In the genomic region with DNA sequence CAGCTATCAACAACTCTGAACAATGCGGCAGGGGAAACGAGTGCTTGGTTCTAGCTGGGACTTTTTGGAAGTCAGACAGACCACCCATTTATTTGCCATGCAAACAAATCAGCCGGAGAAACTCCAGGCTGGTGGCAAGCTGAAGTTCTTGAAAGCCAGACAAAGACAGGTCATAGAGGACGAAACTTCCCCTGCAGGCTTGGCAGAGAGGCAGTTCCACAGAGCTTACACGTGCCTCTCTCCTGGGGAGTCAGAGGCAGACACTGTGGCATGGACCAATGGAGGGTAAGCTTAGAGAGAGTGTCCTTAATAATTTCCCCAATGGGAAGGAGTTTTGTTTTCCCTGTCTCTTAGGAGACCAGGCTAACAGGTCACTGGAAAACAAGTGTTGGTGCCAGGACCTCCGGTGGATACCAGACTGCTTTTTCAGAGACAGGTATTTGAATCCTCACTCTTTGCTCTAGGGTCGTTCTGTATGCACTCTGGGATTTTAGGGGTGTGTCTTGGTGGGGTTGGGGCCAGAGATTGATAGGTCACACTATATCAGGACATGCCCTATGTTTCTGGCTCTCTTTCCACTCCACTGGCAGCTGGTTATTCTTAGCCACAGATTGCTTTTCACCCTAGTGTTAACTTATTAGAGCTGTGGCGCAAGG, we compare ENCODE assay signal across 9 mouse cellular contexts. TPM values are rescaled to one million over a fixed set of nuclear protein-coding genes. Genes with fewer than 3 reads are reported as not detected.
DNase-seq lines count a peak whose midpoint lies in the region; ATAC-seq and TF ChIP-seq lines count a peak whose summit lies in the region.
"Had no signal": no experiment of that assay in that cellular context is flagged by ENCODE, and none has a peak within 500 bp of the region (broad histone marks: within the 10 kb centered on the region; RNA-seq: fewer than 3 reads in every experiment).

A gene (plus strand): TSS at position 356 of the 656 bp plus-strand sequence.

- no peak within 1 kb of the TSS for H3K27ac ChIP-seq in hindbrain, embryonic 15.5 days (replicated peaks)
- H3K27ac ChIP-seq in hindbrain, embryonic 10.5 days, result no peak within 1 kb of the TSS
- no peak within 1 kb of the TSS for H3K27ac ChIP-seq in olfactory bulb, adult 2 months (ENCODE audit: insufficient read depth, low read depth, low read length)
- H3K27ac ChIP-seq: liver, embryonic 13.5 days had no signal

- no peak for DNase-seq in hindbrain, embryonic 10.5 days (ENCODE audit: low spot score)
- peak; percentile 44 for DNase-seq in brain, embryonic 14.5 days (ENCODE audit: low read depth)
- peak; percentile 99 for DNase-seq in heart, adult 11 months
- DNase-seq in kidney, postnatal 25 days, result peak; percentile 80 to 95
- no peak for DNase-seq in urinary bladder, postnatal 4 days (ENCODE audit: low spot score in 2 of 2)
- DNase-seq: liver, embryonic 13.5 days had no signal

- no peaks in the 10 kb centered on the region for H3K27me3 ChIP-seq in hindbrain, embryonic 15.5 days
- no peaks in the 10 kb centered on the region for H3K27me3 ChIP-seq in hindbrain, embryonic 10.5 days (ENCODE audit: insufficient read depth, poor library complexity, severe bottlenecking)
- H3K27me3 ChIP-seq: liver, embryonic 13.5 days had no signal

- no peaks in the 10 kb centered on the region for H3K9me3 ChIP-seq in hindbrain, embryonic 15.5 days
- H3K9me3 ChIP-seq in hindbrain, embryonic 10.5 days, result no peaks in the 10 kb centered on the region

- TF ChIP-seq CTCF in brain, embryonic 14.5 days (IDR thresholded peaks at IDR 0.05; ENCODE audit: borderline replicate concordance, extremely low read depth, insufficient read depth, insufficient read length), result no peak
- TF ChIP-seq CTCF in olfactory bulb, adult 2 months (IDR thresholded peaks at IDR 0.05; ENCODE audit: insufficient read depth, low read depth, low read length), result no peak

- ATAC-seq in hindbrain, embryonic 15.5 days (ENCODE audit: low FRiP score, low read depth), result peak; percentile 76; the same call in 1 of the 2 replicates
- ATAC-seq in inflammation-experienced regulatory T-cells, adult 6 months, result no peak

- H3K4me3 ChIP-seq in hindbrain, embryonic 15.5 days, result no peak within 1 kb of the TSS
- no peak within 1 kb of the TSS for H3K4me3 ChIP-seq in hindbrain, embryonic 10.5 days
- peak within 1 kb of the TSS; percentile 24 for H3K4me3 ChIP-seq in olfactory bulb, adult 2 months (ENCODE audit: insufficient read depth, low read depth, low read length)
- H3K4me3 ChIP-seq: liver, embryonic 13.5 days had no signal

- H3K9ac ChIP-seq in hindbrain, embryonic 15.5 days, result no peak within 1 kb of the TSS
- H3K9ac ChIP-seq: liver, embryonic 13.5 days had no signal

- 0 out of 2 replicates have a peak, but pooled peaks cover 5% of the 10 kb centered on the region for H3K4me1 ChIP-seq in hindbrain, embryonic 15.5 days (replicated peaks)
- peaks cover 9% of the 10 kb centered on the region for H3K4me1 ChIP-seq in hindbrain, embryonic 10.5 days (replicated peaks)
- H3K4me1 ChIP-seq in olfactory bulb, adult 2 months (ENCODE audit: control insufficient read depth, insufficient read depth, low read length), result peaks cover 11% of the 10 kb centered on the region; the same call in 1 of the 2 replicates
- H3K4me1 ChIP-seq: liver, embryonic 13.5 days had no signal

- H3K4me2 ChIP-seq in hindbrain, embryonic 15.5 days, result no peak within 1 kb of the TSS
- H3K4me2 ChIP-seq: liver, embryonic 13.5 days had no signal

- WGBS in hindbrain, embryonic 15.5 days, result 72% methylated on average over 8 of the region's 8 CpGs
- WGBS in hindbrain, embryonic 10.5 days, result 80% methylated on average over 8 of the region's 8 CpGs
- 32% methylated on average over 8 of the region's 8 CpGs for WGBS in olfactory bulb, adult 2 months

- TF ChIP-seq POLR2A in brain, embryonic 14.5 days (IDR thresholded peaks at IDR 0.05; ENCODE audit: borderline replicate concordance, extremely low read depth, insufficient read depth, insufficient read length, poor library complexity, severe bottlenecking), result no peak
- no peak for TF ChIP-seq POLR2A in olfactory bulb, adult 2 months (IDR thresholded peaks at IDR 0.05; ENCODE audit: insufficient read depth, low read depth, low read length)

- no peaks in the 10 kb centered on the region for H3K36me3 ChIP-seq in hindbrain, embryonic 15.5 days
- no peaks in the 10 kb centered on the region for H3K36me3 ChIP-seq in hindbrain, embryonic 10.5 days
- H3K36me3 ChIP-seq: liver, embryonic 13.5 days had no signal

RNA-seq across cellular contexts. Expression of the gene that starts here (rescaled TPM):
- 1.2 and 1.6 TPM in 2 replicates for polyA plus RNA-seq in hindbrain, embryonic 15.5 days (2015; fragmentation: Nextera tagmentation; extraction: Ambion mirVana)
- polyA plus RNA-seq in hindbrain, embryonic 10.5 days (2016; fragmentation: Nextera tagmentation; extraction: Ambion mirVana), result 0.19 and 1.4 TPM in 2 replicates
- 0.69 and 0.83 TPM in 2 replicates for polyA plus RNA-seq in brain, embryonic 14.5 days (2012; rRNA removed)
- not detected in 2 replicates for polyA plus RNA-seq in olfactory bulb, adult 2 months (2012; ENCODE audit: insufficient read depth, insufficient read length, low replicate concordance, missing spikeins)
- polyA plus RNA-seq in inflammation-experienced regulatory T-cells, adult 6 months (2017; shearing (Covaris generic)), result not detected
- polyA plus RNA-seq: liver, embryonic 13.5 days had no signal

Comparison
In these comparisons a context has a peak if more than half of its experiments do, and no peak if none do; other contexts are left out.
1. Peak in DNase-seq in brain, embryonic 14.5 days; RNA of the gene not detected or under 1 TPM.
2. DNase-seq: peak in heart, adult 11 months (single experiment) and kidney, postnatal 25 days (2 of 2); none in hindbrain, embryonic 10.5 days (single experiment) and urinary bladder, postnatal 4 days (0 of 2).